In the genomic region with DNA sequence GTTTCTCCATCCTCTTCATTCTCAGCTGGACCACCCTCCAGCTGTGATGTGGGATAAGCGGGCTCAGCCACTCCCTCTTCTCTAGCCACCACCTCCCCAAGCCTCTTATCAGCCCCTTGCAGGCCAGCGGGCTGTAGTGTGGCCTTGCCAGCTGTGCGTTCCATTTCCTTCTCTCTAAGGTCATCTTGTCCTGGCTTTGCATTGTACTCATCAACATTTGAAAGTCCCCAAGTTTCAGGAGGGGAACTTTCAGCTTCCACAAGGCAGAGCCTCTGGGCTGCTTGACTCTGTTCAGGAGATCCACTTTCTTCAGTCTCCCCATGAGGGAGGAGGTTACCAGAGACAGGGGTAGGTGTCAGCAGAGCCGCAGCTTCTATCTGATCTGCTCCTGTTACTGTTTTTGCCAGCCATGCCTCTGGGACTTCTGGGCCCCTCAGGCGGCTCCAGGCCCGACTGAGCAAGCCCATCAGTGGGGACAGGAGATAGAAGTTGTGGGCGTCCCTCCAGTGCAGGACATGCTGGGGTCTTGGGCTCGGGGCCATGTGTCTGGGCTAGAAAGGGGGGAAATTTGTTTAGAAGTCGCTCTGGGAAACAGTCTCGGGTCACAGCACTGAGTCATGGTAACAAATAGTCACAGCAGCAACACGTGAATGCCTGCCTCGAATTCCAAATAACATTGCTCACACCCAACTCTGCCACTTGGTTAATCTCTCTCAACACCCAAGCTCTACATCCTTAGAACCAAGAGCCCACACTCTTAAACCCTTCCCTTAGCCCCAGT, we compare ENCODE assay signal across 8 mouse cellular contexts. TPM values are rescaled to one million over a fixed set of nuclear protein-coding genes. Genes with fewer than 3 reads are reported as not detected.
A peak's percentile ranks its signal among the peaks of the same experiment; 100 is the strongest.
DNase-seq lines count a peak whose midpoint lies in the region; ATAC-seq lines count a peak whose summit lies in the region.

No protein-coding gene starts in this region.

- no peak for ATAC-seq in forebrain, embryonic 16.5 days
- no peak; the same call in 1 of the 2 replicates for ATAC-seq in intestine, embryonic 15.5 days
- ATAC-seq in lung, embryonic 15.5 days (ENCODE audit: borderline replicate concordance, extremely low read depth, low FRiP score, low TSS enrichment), result no peak

- H3K9ac ChIP-seq in forebrain, embryonic 16.5 days (replicated peaks; ENCODE audit: low read depth, low read length), result peak overlapping the region; percentile 80
- peak overlapping the region; percentile 84 for H3K9ac ChIP-seq in intestine, embryonic 15.5 days
- peak overlapping the region; percentile 92 for H3K9ac ChIP-seq in lung, embryonic 15.5 days

- H3K4me2 ChIP-seq in forebrain, embryonic 16.5 days (ENCODE audit: low read length), result peak overlapping the region; percentile 89
- H3K4me2 ChIP-seq in intestine, embryonic 15.5 days (replicated peaks), result peak overlapping the region; percentile 83
- peak overlapping the region; percentile 71 for H3K4me2 ChIP-seq in lung, embryonic 15.5 days

- WGBS in forebrain, embryonic 16.5 days, result 28% methylated on average over 12 of the region's 12 CpGs
- WGBS in intestine, embryonic 15.5 days, result 20% methylated on average over 12 of the region's 12 CpGs
- 9% methylated on average over 12 of the region's 12 CpGs for whole genome bisulfite sequencing in lung, embryonic 15.5 days

- H3K9me3 ChIP-seq in forebrain, embryonic 16.5 days (ENCODE audit: control insufficient read depth, low read length), result no peaks in the 10 kb centered on the region
- no peaks in the 10 kb centered on the region for H3K9me3 ChIP-seq in intestine, embryonic 15.5 days
- H3K9me3 ChIP-seq in lung, embryonic 15.5 days, result no peaks in the 10 kb centered on the region

- DNase-seq in cerebellum, postnatal 10 days, result peak; percentile 39 to 53
- DNase-seq in cerebellum, adult 8-10 months, result no peak
- peak; percentile 52 for DNase-seq in adrenal gland, postnatal 14 days
- peak; percentile 73 to 82 for DNase-seq in spleen, postnatal 36 days (ENCODE audit: low spot score in 2 of 2)
- no peak for DNase-seq in urinary bladder, postnatal 25 days (ENCODE audit: low spot score)

- H3K4me3 ChIP-seq in forebrain, embryonic 16.5 days (replicated peaks; ENCODE audit: low read length), result peak overlapping the region; percentile 83
- peak overlapping the region; percentile 72 for H3K4me3 ChIP-seq in intestine, embryonic 15.5 days (replicated peaks)
- H3K4me3 ChIP-seq in lung, embryonic 15.5 days, result peak overlapping the region; percentile 84

- no peaks in the 10 kb centered on the region for H3K27me3 ChIP-seq in forebrain, embryonic 16.5 days (replicated peaks; ENCODE audit: control insufficient read depth, insufficient read depth, low read length)
- H3K27me3 ChIP-seq in intestine, embryonic 15.5 days (replicated peaks), result no peaks in the 10 kb centered on the region
- H3K27me3 ChIP-seq in lung, embryonic 15.5 days, result no peaks in the 10 kb centered on the region

- peak overlapping the region; percentile 82; the same call in 1 of the 2 replicates for H3K27ac ChIP-seq in forebrain, embryonic 16.5 days (ENCODE audit: low read length)
- peak overlapping the region; percentile 91; the same call in 1 of the 2 replicates for H3K27ac ChIP-seq in intestine, embryonic 15.5 days
- H3K27ac ChIP-seq in lung, embryonic 15.5 days, result peak overlapping the region; percentile 85

- peaks cover 19% of the 10 kb centered on the region for H3K4me1 ChIP-seq in forebrain, embryonic 16.5 days (replicated peaks; ENCODE audit: control insufficient read depth, insufficient read depth, low read length)
- peaks cover 26% of the 10 kb centered on the region for H3K4me1 ChIP-seq in intestine, embryonic 15.5 days (replicated peaks)
- H3K4me1 ChIP-seq in lung, embryonic 15.5 days, result peaks cover 46% of the 10 kb centered on the region

- no peaks in the 10 kb centered on the region for H3K36me3 ChIP-seq in forebrain, embryonic 16.5 days (ENCODE audit: control insufficient read depth, insufficient read depth)
- no peaks in the 10 kb centered on the region for H3K36me3 ChIP-seq in intestine, embryonic 15.5 days
- peaks cover 4% of the 10 kb centered on the region; the same call in 1 of the 2 replicates for H3K36me3 ChIP-seq in lung, embryonic 15.5 days

RNA-seq across cellular contexts. Expression of gene Ppp1r15a, which starts 1.0 kb away (rescaled TPM):
- total RNA-seq in adrenal gland, postnatal 14 days (2021), result 37.3 and 55.7 TPM in 2 replicates
- polyA plus RNA-seq in forebrain, embryonic 16.5 days (2015; fragmentation: Nextera tagmentation; extraction: Ambion mirVana), result 14.4 and 16.4 TPM in 2 replicates
- 16.5 and 17.0 TPM in 2 replicates for polyA plus RNA-seq in intestine, embryonic 15.5 days (2015; fragmentation: Nextera tagmentation; extraction: Ambion mirVana)
- polyA plus RNA-seq in lung, embryonic 15.5 days (2015; fragmentation: Nextera tagmentation; extraction: Ambion mirVana), result 21.9 and 22.9 TPM in 2 replicates

RNA-seq across cellular contexts. Expression of gene Plekha4, which starts 1.1 kb away (rescaled TPM):
- total RNA-seq in adrenal gland, postnatal 14 days (2021), result 3.8 and 6.5 TPM in 2 replicates
- 0.57 and 0.81 TPM in 2 replicates for polyA plus RNA-seq in forebrain, embryonic 16.5 days (2015; fragmentation: Nextera tagmentation; extraction: Ambion mirVana)
- 0.83 and 1.5 TPM in 2 replicates for polyA plus RNA-seq in intestine, embryonic 15.5 days (2015; fragmentation: Nextera tagmentation; extraction: Ambion mirVana)
- polyA plus RNA-seq in lung, embryonic 15.5 days (2015; fragmentation: Nextera tagmentation; extraction: Ambion mirVana), result 2.2 and 3.3 TPM in 2 replicates

RNA-seq across cellular contexts. Expression of gene Nucb1, which starts 14.8 kb away (rescaled TPM):
- total RNA-seq in adrenal gland, postnatal 14 days (2021), result 199 and 204 TPM in 2 replicates
- polyA plus RNA-seq in forebrain, embryonic 16.5 days (2015; fragmentation: Nextera tagmentation; extraction: Ambion mirVana), result 106 and 107 TPM in 2 replicates
- 209 and 229 TPM in 2 replicates for polyA plus RNA-seq in intestine, embryonic 15.5 days (2015; fragmentation: Nextera tagmentation; extraction: Ambion mirVana)
- 230 and 238 TPM in 2 replicates for polyA plus RNA-seq in lung, embryonic 15.5 days (2015; fragmentation: Nextera tagmentation; extraction: Ambion mirVana)

RNA-seq across cellular contexts. Expression of gene Hsd17b14, which starts 29.7 kb away (rescaled TPM):
- 0.67 and 1.2 TPM in 2 replicates for total RNA-seq in adrenal gland, postnatal 14 days (2021)
- polyA plus RNA-seq in forebrain, embryonic 16.5 days (2015; fragmentation: Nextera tagmentation; extraction: Ambion mirVana), result not detected in 2 replicates
- 2.1 and 2.8 TPM in 2 replicates for polyA plus RNA-seq in intestine, embryonic 15.5 days (2015; fragmentation: Nextera tagmentation; extraction: Ambion mirVana)
- polyA plus RNA-seq in lung, embryonic 15.5 days (2015; fragmentation: Nextera tagmentation; extraction: Ambion mirVana), result 1.5 and 1.7 TPM in 2 replicates

RNA-seq across cellular contexts. Expression of gene Dhdh, which starts 36.4 kb away (rescaled TPM):
- total RNA-seq in adrenal gland, postnatal 14 days (2021), result 46.8 and 54.1 TPM in 2 replicates
- polyA plus RNA-seq in forebrain, embryonic 16.5 days (2015; fragmentation: Nextera tagmentation; extraction: Ambion mirVana), result 2.2 and 3.0 TPM in 2 replicates
- 2.6 and 2.7 TPM in 2 replicates for polyA plus RNA-seq in intestine, embryonic 15.5 days (2015; fragmentation: Nextera tagmentation; extraction: Ambion mirVana)
- 2.8 and 3.4 TPM in 2 replicates for polyA plus RNA-seq in lung, embryonic 15.5 days (2015; fragmentation: Nextera tagmentation; extraction: Ambion mirVana)

Comparison
In these comparisons a context has a peak if more than half of its experiments do, and no peak if none do; other contexts are left out.
1. DNase-seq: peak in cerebellum, postnatal 10 days (2 of 2), adrenal gland, postnatal 14 days (single experiment) and spleen, postnatal 36 days (2 of 2); none in cerebellum, adult 8-10 months (single experiment) and urinary bladder, postnatal 25 days (single experiment).
2. Peak in every context shown above with its lines, with median percentiles within 50 percentile points of each other: H3K27ac ChIP-seq, H3K4me2 ChIP-seq, H3K4me3 ChIP-seq and H3K9ac ChIP-seq.